Mouse (Mus musculus): ENCODE results near the gene Fam8a1.

GRCm38 (mm10) chr13:46645476-46645875 is 23.8 kb upstream of the Fam8a1 start:
- TF ChIP-seq POLR2A (IDR thresholded peaks at IDR 0.05; ENCODE audit: insufficient read depth, low read depth, low read length) (no peak), CTCF (IDR thresholded peaks at IDR 0.05) (no peak), EP300 (IDR thresholded peaks at IDR 0.05; ENCODE audit: insufficient read depth, low read depth, low read length) (no peak)

Data from heart, adult 2 months (tissue).